Mouse (Mus musculus) heart, postnatal 14 days (tissue): ENCODE data around the gene Zcchc13. TPM values are rescaled to one million over a fixed set of nuclear protein-coding genes. Genes with fewer than 3 reads are reported as not detected.
"Not testable (repeated sequence)": the region's sequence is repeated elsewhere in the genome, so short reads cannot be mapped to it uniquely, and the experiment has no call there.

Experiments used
- DNase-seq, 2 experiments: peaks; one replicate each; pipeline ENCODE4 v3.0.0; 2021 to 2022
- intact Hi-C: fragments of 180-260 bp; cut with DNase I; formaldehyde crosslinking; loops from one replicate; pipeline ENCODE4 v1.15.1; 2025
- total RNA-seq, 2 experiments: library from RNA; stranded (reverse); gene quantifications; 2 replicates each; pipeline ENCODE4 v1.2.3; 2021

Gene Zcchc13
- total RNA-seq, 2 experiments from 2014 or later, result not detected

DNA sequence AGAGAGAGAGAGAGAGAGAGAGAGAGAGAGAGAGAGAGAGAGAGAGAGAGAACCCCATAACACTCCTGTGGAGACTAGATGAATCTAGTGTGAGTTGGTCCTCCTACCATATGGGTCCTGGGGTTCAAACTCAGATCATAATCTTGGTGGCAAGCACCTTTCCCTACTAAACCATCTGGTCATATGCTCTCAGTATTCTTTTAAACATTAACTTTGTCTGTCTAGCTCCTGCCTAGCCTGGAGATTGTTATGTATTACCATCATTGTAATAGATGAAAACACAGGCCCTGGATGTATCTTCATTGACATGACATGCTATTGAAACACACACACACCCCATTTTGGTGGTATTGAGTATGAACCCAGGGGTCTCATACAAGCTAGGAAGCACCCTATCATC lies 5.6 kb downstream of the Zcchc13 start:
- no peak for DNase-seq
- intact Hi-C loops, result no loop called here

DNA sequence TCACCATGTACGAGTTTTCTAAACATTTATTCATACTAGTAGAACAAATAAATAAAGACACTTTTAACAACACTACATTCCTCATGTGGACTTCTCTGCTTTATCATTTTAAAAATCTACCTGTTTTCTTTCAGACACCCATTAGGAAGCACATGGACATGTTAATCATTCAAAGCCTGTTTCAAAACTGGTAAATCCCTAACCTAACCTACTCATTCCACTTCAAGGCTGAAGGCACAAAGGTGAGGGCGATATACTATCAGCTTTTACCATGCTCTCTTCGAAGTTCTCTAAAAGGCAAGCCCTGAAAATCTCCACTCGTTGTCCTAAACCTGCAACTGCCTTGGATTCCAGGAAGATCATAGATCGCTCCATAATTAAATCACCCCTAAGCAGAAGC lies 8.2 kb downstream of the Zcchc13 start:
- intact Hi-C loops, result no loop called here
- no peak for DNase-seq

DNA sequence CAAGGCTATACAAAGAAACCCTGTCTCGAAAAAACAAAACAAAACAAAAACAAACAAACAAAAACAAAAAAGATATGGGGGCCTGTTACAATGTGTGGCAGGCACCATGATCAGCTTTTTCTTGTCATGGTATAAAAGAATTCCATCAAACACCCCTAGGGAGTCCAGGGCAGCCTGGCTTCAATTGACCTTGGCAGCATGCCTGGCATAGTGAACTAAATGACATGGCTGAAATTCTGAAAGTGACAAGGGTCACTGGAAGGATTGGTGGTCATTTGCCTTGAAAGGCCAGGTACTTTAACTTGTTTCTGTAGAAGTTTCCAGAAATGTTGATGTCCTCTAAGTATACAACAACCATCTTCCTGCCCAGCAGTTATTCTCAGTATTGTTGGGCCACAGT lies 13.9 kb downstream of the Zcchc13 start:
- intact Hi-C loops, result no loop called here
- DNase-seq, result no peak

DNA sequence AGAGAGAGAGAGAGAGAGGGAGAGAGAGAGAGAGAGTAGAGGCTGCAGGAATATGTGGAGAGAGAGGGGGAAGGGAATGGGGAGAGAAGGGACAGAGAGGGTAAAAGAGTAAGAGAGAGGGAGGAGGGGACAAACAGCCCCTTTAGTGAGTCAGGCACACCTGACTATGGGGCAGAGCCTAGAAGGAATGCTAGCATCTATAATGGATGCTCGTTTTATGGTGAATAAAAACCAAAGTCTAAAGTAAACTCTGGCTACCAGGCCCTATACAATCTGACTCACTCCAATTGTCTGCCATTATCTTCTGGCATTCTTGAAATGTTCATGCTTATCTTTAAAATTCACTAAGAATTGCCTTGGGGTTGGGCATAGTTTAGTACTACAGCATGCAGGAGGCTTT lies 21.7 kb downstream of the Zcchc13 start:
- no peak for DNase-seq
- intact Hi-C loops, result no loop called here

DNA sequence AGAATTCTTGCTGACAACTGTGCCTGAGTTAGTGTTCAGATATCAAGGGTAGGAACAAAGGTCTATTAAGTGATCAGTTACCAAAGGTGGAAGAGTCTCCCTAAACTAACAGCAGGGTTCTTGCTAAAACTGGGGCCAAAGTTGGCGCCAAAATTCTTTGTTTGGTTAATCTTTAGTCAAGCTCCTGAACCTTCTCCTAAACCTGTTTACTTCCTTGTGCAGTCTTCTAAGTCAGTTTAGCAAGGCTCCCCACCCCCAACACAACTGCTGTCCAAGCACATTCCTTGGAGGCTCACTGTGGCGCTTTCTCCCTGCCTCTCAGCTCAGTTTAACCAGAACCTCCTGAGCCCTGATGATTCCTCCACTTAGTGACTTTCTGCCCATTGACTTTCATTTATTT lies 22.6 kb downstream of the Zcchc13 start:
- intact Hi-C loops, result no loop called here
- no peak for DNase-seq

DNA sequence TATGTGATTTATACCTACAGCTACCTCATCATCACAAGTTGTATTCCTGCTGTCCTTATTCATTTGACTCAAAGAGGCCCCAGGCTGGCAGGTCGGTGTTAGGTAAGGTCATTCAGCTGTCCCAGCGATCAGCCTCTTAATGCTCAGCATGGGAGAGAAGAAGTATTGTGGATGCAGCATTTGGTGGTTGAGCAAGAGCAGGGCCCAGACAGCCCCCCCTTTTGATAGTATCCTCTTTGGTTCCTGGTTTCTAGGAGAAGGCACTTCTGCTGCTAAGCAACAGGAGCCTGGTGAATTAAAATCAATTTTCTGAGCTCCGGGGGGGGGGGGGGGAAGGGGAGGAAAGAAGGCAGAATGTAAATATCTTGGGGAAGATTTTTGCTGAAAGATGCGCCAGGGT lies 28.6 kb downstream of the Zcchc13 start:
- no peak for DNase-seq
- intact Hi-C loops, result no loop called here

DNA sequence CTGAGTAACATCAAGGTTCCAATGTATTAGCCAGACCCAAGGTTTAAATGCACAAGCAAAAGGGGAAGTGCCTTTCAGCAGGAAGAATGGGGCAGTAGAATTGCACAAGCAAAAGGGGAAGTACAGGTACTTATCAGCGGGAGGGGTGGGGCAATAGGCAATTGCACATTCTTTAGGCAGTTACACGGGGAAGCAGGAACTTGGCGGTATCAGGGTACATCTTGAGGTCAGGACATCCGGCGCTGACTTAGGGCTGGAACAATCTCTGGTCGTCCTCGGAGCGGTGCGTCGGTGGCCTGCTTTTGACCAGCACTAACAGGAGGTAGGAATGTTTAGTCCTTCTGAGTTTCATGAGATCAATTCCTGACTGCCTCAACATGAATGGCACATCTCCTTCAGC lies 34.1 kb downstream of the Zcchc13 start:
- DNase-seq, intact Hi-C loops: not testable (repeated sequence)

DNA sequence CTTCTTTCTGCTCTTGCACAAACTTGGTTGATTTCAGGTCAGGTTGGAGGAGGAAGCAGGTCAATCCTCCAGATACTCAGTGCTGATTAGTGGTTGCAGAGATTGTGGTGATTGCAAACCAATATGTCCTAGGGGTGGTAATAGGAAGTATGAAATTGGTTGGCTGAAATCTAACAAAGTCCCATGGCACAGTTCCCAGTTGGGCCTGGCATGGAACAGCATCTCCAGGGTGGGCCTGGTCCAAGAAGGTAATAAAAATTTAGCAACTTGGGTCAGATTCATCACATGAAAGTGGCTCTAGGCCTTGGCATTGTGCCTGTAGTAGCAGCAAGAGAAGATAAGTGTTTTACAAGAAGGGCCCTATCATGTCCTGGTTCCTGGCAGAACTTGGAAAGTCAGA lies 39.9 kb downstream of the Zcchc13 start:
- intact Hi-C loops, result loop anchor here (5.0 kb wide), 2 partner anchors 43 to 188 kb away; no protein-coding TSS in a partner anchor

DNA sequence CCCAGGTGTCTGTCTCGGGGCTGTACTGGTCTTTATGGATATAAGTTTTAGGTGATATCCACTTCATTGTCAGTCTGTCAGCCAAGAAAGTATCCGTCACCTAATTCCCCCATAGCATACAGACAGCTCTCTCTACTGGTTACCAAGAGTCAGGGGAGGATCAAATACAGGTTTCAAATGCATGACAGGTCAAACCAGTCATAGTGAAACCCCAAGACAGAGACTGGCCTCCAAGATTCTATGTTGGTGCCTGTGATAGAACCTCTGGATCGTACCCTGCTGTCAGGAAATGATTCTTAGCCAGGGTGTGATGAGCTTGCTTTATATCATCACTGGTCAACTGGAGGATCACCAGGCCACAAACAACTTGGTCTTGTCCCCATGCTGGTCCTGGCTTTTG lies 43.4 kb downstream of the Zcchc13 start:
- intact Hi-C loops, result loop anchor here (5.0 kb wide), 2 partner anchors 46 to 191 kb away; no protein-coding TSS in a partner anchor
- no peak for DNase-seq

More for the DNA sequence above, 39.9 kb downstream of the Zcchc13 start:
- DNase-seq, result no peak

DNA sequence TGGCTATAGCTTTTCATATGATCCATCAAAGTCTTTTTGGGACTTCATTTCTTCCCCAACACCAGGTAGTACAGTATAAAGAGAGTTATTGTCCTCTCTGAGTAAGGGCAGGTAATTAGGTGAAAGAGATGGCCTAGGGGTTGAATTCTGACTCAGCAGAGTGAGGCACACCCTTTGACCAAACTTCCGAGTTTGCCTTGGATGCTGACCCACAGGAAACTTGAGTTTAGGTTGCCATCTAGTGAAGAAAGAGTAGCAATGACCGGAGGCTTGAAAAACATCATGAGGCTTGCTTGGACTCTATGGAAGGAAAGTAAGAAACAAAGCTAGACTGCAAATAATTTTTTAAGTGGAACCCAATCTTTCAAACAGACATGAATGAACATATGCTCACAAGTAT lies 44.3 kb downstream of the Zcchc13 start:
- peak in 1 of 2 experiments; percentile 7 for DNase-seq
- intact Hi-C loops, result loop anchor here (5.0 kb wide), 2 partner anchors 47 to 192 kb away; no protein-coding TSS in a partner anchor

Other genes with a start within 250 kb of the Zcchc13 start
- not detected for gene Tsx, start 216.1 kb upstream of the Zcchc13 start, total RNA-seq
- gene Gm26992, start 208.6 kb upstream of the Zcchc13 start, total RNA-seq, result not detected
- 10 to 100 TPM; 10.3 to 14.3 TPM for gene Slc16a2, start 191.4 kb downstream of the Zcchc13 start, total RNA-seq